Mouse (Mus musculus): Measurements from ENCODE around the gene Mpig6b. TPM values are rescaled to one million over a fixed set of nuclear protein-coding genes. Genes with fewer than 3 reads are reported as not detected.

The Mpig6b gene
- polyA plus RNA-seq, 2 experiments = 0.45 to 1.3 TPM

DNA sequence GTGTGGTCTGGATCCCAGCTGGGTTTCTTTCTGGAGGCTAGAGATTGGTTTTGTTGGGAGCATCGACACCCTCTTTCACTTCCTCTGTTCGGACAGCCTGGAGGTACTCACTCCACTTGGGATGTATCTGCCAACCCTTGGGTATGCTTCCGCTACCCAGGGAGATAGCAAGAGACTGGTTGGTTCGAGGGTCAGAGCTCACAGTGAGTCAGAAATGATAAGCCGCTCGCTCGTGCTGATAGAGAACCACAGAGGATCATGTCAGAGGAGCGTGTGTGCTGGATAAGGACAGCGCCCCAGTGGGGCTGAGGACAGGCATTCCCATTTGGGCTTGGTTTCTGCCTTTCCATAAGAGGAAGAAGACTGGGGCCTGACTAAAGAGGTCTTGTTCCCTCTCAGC lies 13.8 kb upstream of the Mpig6b start:
- WGBS = 72% methylated on average over 9 of the region's 9 CpGs
- Histone ChIP-seq H3K4me3 (replicated peaks; ENCODE audit: low read length) (no peak overlapping the region), H3K27ac (replicated peaks; ENCODE audit: low read depth, low read length) (no peak overlapping the region), H3K27me3 (ENCODE audit: control insufficient read depth, insufficient read depth, low read length) (no peaks in the 10 kb centered on the region), H3K4me1 (ENCODE audit: control insufficient read depth, insufficient read depth, low read length) (peaks cover 5% of the 10 kb centered on the region; the same call in 1 of the 2 replicates), H3K36me3 (ENCODE audit: control insufficient read depth, insufficient read depth, low read length) (no peaks in the 10 kb centered on the region), H3K9me3 (ENCODE audit: control insufficient read depth, low read length) (no peaks in the 10 kb centered on the region), H3K4me2 (replicated peaks; ENCODE audit: low read depth, low read length, severe bottlenecking) (no peak overlapping the region), H3K9ac (ENCODE audit: low read depth, low read length, severe bottlenecking) (no peak overlapping the region)
- DNase-seq (ENCODE audit: low spot score) (no peak), ATAC-seq (ENCODE audit: low FRiP score, low read depth) (no peak)
- TF ChIP-seq POLR2A (IDR thresholded peaks at IDR 0.05; ENCODE audit: borderline replicate concordance, extremely low read depth, insufficient read depth, insufficient read length) = no peak

DNA sequence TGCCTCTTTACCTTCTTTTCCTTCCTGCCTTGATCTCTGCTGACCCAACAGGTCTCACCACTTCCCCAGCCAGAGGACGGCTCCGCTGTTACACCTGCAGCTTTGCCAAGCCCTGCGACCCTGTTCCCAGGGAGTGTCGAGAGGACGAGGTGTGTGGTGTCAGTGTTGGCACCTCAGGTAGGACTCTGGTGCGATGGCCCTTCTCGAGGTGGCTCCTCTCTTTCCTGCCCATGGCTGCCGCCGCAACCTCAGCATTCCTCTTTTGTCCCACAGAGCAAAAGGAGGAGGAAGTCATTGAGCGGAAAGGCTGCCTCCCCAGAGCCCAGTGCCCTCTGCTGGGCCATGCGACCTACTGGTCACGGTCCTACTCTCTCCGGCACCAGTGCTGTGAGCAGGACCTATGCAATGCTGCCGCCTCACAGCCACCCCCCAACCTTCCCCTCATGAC lies 11.8 kb upstream of the Mpig6b start, which contains the start of gene Ly6g6d:
TSS of gene Ly6g6d (minus strand) at position 280 of the 448 bp plus-strand sequence.
- Histone ChIP-seq H3K36me3 (ENCODE audit: control insufficient read depth, insufficient read depth, low read length) (no peaks in the 10 kb centered on the region), H3K27ac (replicated peaks; ENCODE audit: low read depth, low read length) (no peak within 1 kb of the TSS), H3K9ac (ENCODE audit: low read depth, low read length, severe bottlenecking) (0 out of 2 replicates have a peak within 1 kb of the TSS, but pooled peaks have one; percentile 18), H3K9me3 (ENCODE audit: control insufficient read depth, low read length) (no peaks in the 10 kb centered on the region), H3K27me3 (ENCODE audit: control insufficient read depth, insufficient read depth, low read length) (no peaks in the 10 kb centered on the region), H3K4me1 (ENCODE audit: control insufficient read depth, insufficient read depth, low read length) (peaks cover 8% of the 10 kb centered on the region; the same call in 1 of the 2 replicates), H3K4me2 (replicated peaks; ENCODE audit: low read depth, low read length, severe bottlenecking) (no peak within 1 kb of the TSS), H3K4me3 (replicated peaks; ENCODE audit: low read length) (no peak within 1 kb of the TSS)
- WGBS = 12% methylated on average over 14 of the region's 14 CpGs
- no peak for ATAC-seq (ENCODE audit: low FRiP score, low read depth)
- no peak for DNase-seq (ENCODE audit: low spot score)
- no peak for TF ChIP-seq POLR2A (IDR thresholded peaks at IDR 0.05; ENCODE audit: borderline replicate concordance, extremely low read depth, insufficient read depth, insufficient read length)

DNA sequence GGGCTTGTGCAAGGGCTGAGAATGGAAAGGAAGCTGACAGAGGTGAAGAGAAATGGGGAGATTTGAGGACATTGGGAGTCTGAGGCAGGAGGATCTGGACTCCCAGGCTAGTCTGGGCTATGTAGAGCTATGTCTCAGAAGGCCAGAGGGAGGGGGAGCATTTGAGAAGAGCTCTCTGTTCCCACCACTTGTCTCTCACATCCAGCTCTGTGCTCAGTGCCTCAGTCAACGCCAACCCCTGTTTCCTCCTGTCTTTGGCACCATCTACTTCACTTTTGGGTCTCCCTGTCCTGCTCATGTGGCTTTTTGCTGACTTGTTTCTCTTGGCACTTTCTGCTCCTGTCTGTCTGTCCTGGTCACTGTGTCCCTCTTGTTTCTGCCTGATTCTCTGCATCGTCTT lies 11.3 kb upstream of the Mpig6b start:
- Histone ChIP-seq H3K4me3 (replicated peaks; ENCODE audit: low read length) (no peak overlapping the region), H3K4me1 (ENCODE audit: control insufficient read depth, insufficient read depth, low read length) (peaks cover 8% of the 10 kb centered on the region; the same call in 1 of the 2 replicates), H3K36me3 (ENCODE audit: control insufficient read depth, insufficient read depth, low read length) (no peaks in the 10 kb centered on the region), H3K27me3 (ENCODE audit: control insufficient read depth, insufficient read depth, low read length) (no peaks in the 10 kb centered on the region), H3K4me2 (replicated peaks; ENCODE audit: low read depth, low read length, severe bottlenecking) (no peak overlapping the region), H3K27ac (replicated peaks; ENCODE audit: low read depth, low read length) (no peak overlapping the region), H3K9me3 (ENCODE audit: control insufficient read depth, low read length) (no peaks in the 10 kb centered on the region), H3K9ac (ENCODE audit: low read depth, low read length, severe bottlenecking) (no peak overlapping the region)
- ATAC-seq (ENCODE audit: low FRiP score, low read depth) (no peak), DNase-seq (ENCODE audit: low spot score) (no peak)
- 30% methylated on average over 2 of the region's 2 CpGs for WGBS
- no peak for TF ChIP-seq POLR2A (IDR thresholded peaks at IDR 0.05; ENCODE audit: borderline replicate concordance, extremely low read depth, insufficient read depth, insufficient read length)

DNA sequence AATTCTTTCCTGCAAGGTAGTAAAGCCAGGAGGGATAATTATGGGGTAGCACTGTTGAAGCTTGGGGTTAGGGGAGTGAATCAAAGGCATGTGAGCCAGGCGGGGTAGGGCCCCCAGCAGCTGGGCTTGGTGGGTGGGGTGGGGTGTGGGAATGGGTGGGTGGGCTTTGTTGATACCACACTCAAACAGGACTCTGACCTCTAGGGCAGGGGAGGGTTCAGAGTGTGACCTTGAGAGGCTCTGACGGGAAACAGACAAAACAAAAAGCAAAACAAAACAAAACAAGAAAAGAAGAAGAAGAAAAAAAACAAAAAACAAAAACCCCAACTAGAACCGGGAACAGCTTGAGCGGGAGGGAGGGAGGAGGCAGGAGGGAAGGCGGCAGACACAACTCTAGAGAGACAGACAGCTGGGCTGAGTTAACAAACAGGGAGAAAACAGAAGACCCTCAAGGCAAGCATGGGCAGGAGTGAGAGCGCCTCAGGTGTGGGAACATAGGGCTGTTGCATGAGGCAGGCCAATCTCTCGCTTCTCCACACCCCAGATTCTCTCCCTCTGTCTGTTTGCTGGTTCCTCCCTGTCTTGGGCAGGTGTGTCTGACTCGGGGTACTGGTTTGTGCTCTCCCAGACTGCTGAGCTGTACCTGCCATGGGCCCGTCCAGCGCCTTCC lies 10.7 kb upstream of the Mpig6b start, which contains the start of gene Ly6g6e:
TSS of gene Ly6g6e (plus strand) at position 396 of the 670 bp plus-strand sequence.
- Histone ChIP-seq H3K27me3 (ENCODE audit: control insufficient read depth, insufficient read depth, low read length) (no peaks in the 10 kb centered on the region), H3K27ac (replicated peaks; ENCODE audit: low read depth, low read length) (no peak within 1 kb of the TSS), H3K4me1 (ENCODE audit: control insufficient read depth, insufficient read depth, low read length) (peaks cover 8% of the 10 kb centered on the region; the same call in 1 of the 2 replicates), H3K36me3 (ENCODE audit: control insufficient read depth, insufficient read depth, low read length) (no peaks in the 10 kb centered on the region), H3K4me2 (replicated peaks; ENCODE audit: low read depth, low read length, severe bottlenecking) (no peak within 1 kb of the TSS), H3K4me3 (replicated peaks; ENCODE audit: low read length) (no peak within 1 kb of the TSS), H3K9me3 (ENCODE audit: control insufficient read depth, low read length) (no peaks in the 10 kb centered on the region), H3K9ac (ENCODE audit: low read depth, low read length, severe bottlenecking) (0 out of 2 replicates have a peak within 1 kb of the TSS, but pooled peaks have one; percentile 18)
- ATAC-seq (ENCODE audit: low FRiP score, low read depth) (no peak), DNase-seq (ENCODE audit: low spot score) (no peak)
- WGBS = 20% methylated on average over 10 of the region's 10 CpGs
- no peak for TF ChIP-seq POLR2A (IDR thresholded peaks at IDR 0.05; ENCODE audit: borderline replicate concordance, extremely low read depth, insufficient read depth, insufficient read length)

DNA sequence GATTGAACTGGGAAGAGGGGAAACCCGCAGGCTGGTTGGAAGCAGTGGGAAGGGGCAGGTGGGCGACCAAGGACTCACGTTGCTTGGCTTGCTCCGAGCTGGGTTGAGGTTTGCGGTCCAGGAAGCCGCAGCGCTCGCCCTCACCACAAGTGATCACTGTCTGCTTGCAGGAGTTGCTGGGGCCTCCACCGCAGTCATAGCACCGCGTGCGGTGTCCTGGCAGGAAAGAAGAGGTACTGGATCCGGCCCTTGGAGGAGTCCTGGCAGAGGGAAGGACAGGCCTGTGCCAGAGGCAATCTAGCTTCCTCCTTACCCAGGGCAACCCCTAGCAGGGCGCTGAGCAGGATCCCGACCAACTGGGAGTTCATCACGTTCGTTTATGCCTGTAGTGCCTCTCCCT lies 8.1 kb upstream of the Mpig6b start:
- no peaks in the 10 kb centered on the region for H3K9me3 ChIP-seq (ENCODE audit: control insufficient read depth, low read length)
- no peak for TF ChIP-seq POLR2A (IDR thresholded peaks at IDR 0.05; ENCODE audit: borderline replicate concordance, extremely low read depth, insufficient read depth, insufficient read length)

More for the DNA sequence above, 8.1 kb upstream of the Mpig6b start:
- Histone ChIP-seq H3K36me3 (ENCODE audit: control insufficient read depth, insufficient read depth, low read length) (no peaks in the 10 kb centered on the region), H3K4me3 (replicated peaks; ENCODE audit: low read length) (no peak overlapping the region), H3K9ac (ENCODE audit: low read depth, low read length, severe bottlenecking) (0 out of 2 replicates have a peak overlapping the region, but pooled peaks have one; percentile 12), H3K4me1 (ENCODE audit: control insufficient read depth, insufficient read depth, low read length) (peaks cover 8% of the 10 kb centered on the region; the same call in 1 of the 2 replicates), H3K27ac (replicated peaks; ENCODE audit: low read depth, low read length) (no peak overlapping the region), H3K4me2 (replicated peaks; ENCODE audit: low read depth, low read length, severe bottlenecking) (no peak overlapping the region), H3K27me3 (ENCODE audit: control insufficient read depth, insufficient read depth, low read length) (no peaks in the 10 kb centered on the region)
- WGBS = 24% methylated on average over 17 of the region's 17 CpGs
- DNase-seq (ENCODE audit: low spot score) (no peak), ATAC-seq (ENCODE audit: low FRiP score, low read depth) (no peak)
